Mouse (Mus musculus) liver, embryonic 11.5 days (tissue): ENCODE measurements around the gene Slc5a7. TPM values are rescaled to one million over a fixed set of nuclear protein-coding genes. Genes with fewer than 3 reads are reported as not detected.

ENCODE experiments used
- ATAC-seq: fragments of 200-750 bp; cut with Nextera tagmentation; replicated peaks from 2 replicates; pipeline ENCODE4 v1.8.0; 2017; ENCODE audit warnings: moderate number of reproducible peaks, mild to moderate bottlenecking, moderate TSS enrichment, moderate library complexity; ENCODE audit not compliant: low FRiP score
- DNase-seq: peaks from one replicate; pipeline ENCODE4 v3.0.0-alpha.2; 2017; ENCODE audit warnings: low spot score
- H3K27ac ChIP-seq: fragments of 300-500 bp; sonication (generic); 2 replicates; pipeline ENCODE4 v1.5.1; 2014; ENCODE audit warnings: mild to moderate bottlenecking, low read depth, low read length, control low read depth
- H3K27me3 ChIP-seq: fragments of 300-500 bp; sonication (generic); replicated peaks from 2 replicates; pipeline ENCODE4 v1.6.1; 2014; ENCODE audit warnings: low read length, mixed read lengths; ENCODE audit not compliant: control insufficient read depth, insufficient read depth
- H3K36me3 ChIP-seq: fragments of 300-500 bp; sonication (generic); 2 replicates; pipeline ENCODE4 v1.6.1; 2014; ENCODE audit warnings: mild to moderate bottlenecking, low read length, moderate library complexity, mixed read lengths; ENCODE audit not compliant: control insufficient read depth, insufficient read depth
- H3K4me1 ChIP-seq: fragments of 300-500 bp; sonication (generic); replicated peaks from 2 replicates; pipeline ENCODE4 v1.6.1; 2014; ENCODE audit warnings: low read length, mixed read lengths; ENCODE audit not compliant: control insufficient read depth, insufficient read depth
- H3K4me2 ChIP-seq: fragments of 300-500 bp; sonication (generic); 2 replicates; pipeline ENCODE4 v1.6.1; 2014; ENCODE audit warnings: mild to moderate bottlenecking, control low read depth, moderate library complexity
- H3K4me3 ChIP-seq: fragments of 300-500 bp; sonication (generic); 2 replicates; pipeline ENCODE4 v1.5.1; 2014; ENCODE audit warnings: low read depth, low read length, control low read depth
- H3K9ac ChIP-seq: fragments of 300-500 bp; sonication (generic); 2 replicates; pipeline ENCODE4 v1.6.1; 2014; ENCODE audit warnings: low read depth, low read length, control low read depth
- H3K9me3 ChIP-seq: fragments of 300-500 bp; sonication (generic); 2 replicates; pipeline ENCODE4 v1.6.1; 2016; ENCODE audit warnings: low read length, inconsistent platforms, mixed read lengths; ENCODE audit not compliant: control insufficient read depth
- WGBS: fragments of 180-500 bp; shearing (Covaris S2); extraction: QIAGEN DNeasy Blood & Tissue Kit; methylation state at CpG from one replicate; pipeline ENCODE4 v1.1.7; 2014; 5-methylcytosine and 5-hydroxymethylcytosine counted together
- polyA plus RNA-seq: library from polyadenylated mRNA; unstranded; fragments of >200 nt; fragmentation: Nextera tagmentation; extraction: Ambion mirVana; gene quantifications from 2 replicates; pipeline ENCODE4 v1.2.1, GENCODE M21; 2014

The Slc5a7 gene
- 0.05 TPM in 1 of 2 replicates, not detected in the other for polyA plus RNA-seq

DNA sequence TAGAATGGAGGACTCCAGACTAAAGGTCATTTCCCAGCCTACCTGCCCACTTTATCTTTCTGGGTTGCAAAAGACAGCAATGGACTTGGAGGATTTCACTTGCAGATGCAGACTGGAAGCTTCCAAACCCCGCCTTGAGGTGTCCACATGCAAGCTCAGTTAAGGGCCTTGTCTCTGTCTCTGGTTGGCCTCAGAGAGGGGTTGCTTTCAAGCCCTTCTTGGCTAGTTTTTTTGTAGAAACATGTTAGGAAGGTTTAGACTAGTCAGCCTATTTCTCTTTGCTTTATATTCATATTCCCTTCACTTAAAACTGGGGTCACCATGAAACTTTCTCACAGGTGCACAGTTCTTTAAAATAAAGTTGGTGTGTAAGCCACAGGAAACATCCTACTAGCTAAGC lies at the start of gene Slc5a7:
Slc5a7 (minus strand) TSS at position 101 of the 400 bp plus-strand sequence.
- WGBS = 42% methylated on average over 1 of the region's 1 CpGs
- Histone ChIP-seq H3K9me3 (no peaks in the 10 kb centered on the region), H3K4me2 (peak within 1 kb of the TSS; percentile 68), H3K4me3 (peak within 1 kb of the TSS; percentile 31), H3K36me3 (no peaks in the 10 kb centered on the region), H3K27ac (no peak within 1 kb of the TSS), H3K9ac (no peak within 1 kb of the TSS), H3K27me3 (no peaks in the 10 kb centered on the region), H3K4me1 (no peaks in the 10 kb centered on the region)
- ATAC-seq = no peak
- no peak for DNase-seq

- H3K36me3 ChIP-seq = no peaks in the 10 kb centered on the region
- ATAC-seq = no peak
- no peak for DNase-seq
- H3K4me2 ChIP-seq = no peak overlapping the region
- H3K4me1 ChIP-seq = no peaks in the 10 kb centered on the region
- no peak overlapping the region for H3K4me3 ChIP-seq
- H3K9ac ChIP-seq = no peak overlapping the region
- H3K27ac ChIP-seq = no peak overlapping the region
- H3K9me3 ChIP-seq = no peaks in the 10 kb centered on the region
- WGBS = 75% methylated on average over 8 of the region's 8 CpGs
- no peaks in the 10 kb centered on the region for H3K27me3 ChIP-seq
Observed at GRCm38 (mm10) chr17:54347672-54348071, 48.8 kb upstream of the Slc5a7 start.

DNA sequence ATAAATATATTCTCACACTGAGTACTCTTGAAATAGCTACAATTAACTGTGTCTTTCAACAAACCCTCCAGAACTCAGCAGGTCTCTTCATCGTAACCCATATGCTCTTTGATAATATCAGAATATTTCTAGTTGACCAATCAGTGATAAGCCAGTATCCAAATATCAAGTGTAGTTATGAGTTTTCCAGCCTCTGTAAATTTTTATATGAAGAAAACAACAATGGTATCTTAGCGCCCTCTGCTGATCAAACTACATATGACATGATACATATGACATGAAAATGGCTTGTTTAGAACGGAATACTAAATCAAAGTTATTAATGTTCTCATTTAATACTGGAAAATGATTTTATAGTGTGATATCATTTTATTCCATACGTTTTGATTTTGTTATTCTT lies 44.6 kb upstream of the Slc5a7 start:
- WGBS = 24% methylated on average over 4 of the region's 4 CpGs
- Histone ChIP-seq H3K27ac (no peak overlapping the region), H3K4me2 (no peak overlapping the region), H3K9me3 (no peaks in the 10 kb centered on the region), H3K4me3 (no peak overlapping the region), H3K27me3 (no peaks in the 10 kb centered on the region), H3K4me1 (no peaks in the 10 kb centered on the region), H3K9ac (no peak overlapping the region), H3K36me3 (no peaks in the 10 kb centered on the region)
- DNase-seq (no peak), ATAC-seq (no peak)

DNA sequence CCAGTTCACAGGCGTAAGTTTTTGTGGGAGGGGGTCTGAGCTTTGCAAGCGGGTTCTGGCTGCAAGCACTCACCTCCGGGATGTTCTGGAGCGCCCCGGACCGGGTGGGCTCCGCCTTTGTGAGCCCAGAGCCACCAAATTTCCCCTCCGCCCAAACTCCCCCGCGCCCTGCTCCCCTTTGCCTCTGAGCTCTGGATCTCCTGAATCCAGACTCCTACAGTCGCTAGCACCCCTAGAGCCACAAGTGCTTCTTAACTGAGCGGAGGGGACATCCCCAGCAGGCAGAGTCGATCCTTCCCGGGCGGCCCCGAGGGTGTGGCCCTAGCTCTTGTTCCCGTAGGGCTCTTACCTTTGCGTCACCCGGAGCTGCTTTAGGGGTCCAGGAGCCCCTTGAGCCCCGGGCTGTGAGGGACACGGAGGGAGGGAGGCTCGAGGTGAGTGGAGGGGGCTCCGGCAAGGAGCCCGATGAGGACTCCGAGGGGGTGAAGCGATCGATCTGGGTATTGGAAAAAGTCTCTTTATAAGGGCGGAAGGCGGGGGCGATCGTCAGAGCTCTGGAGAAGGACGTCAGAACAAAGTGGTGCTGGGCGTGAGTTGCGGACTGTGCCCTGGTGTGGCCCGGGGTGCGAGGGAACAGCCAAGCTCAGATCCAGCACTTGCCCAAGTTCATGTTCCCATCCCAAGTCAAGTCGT lies 456 bp downstream of the Slc5a7 start:
- H3K27me3 ChIP-seq = no peaks in the 10 kb centered on the region
- WGBS = 2% methylated on average over 37 of the region's 37 CpGs
- peak overlapping the region; percentile 31 for H3K4me3 ChIP-seq
- ATAC-seq = 0 out of 2 replicates have a peak, but pooled peaks have one; percentile 36
- H3K9me3 ChIP-seq = no peaks in the 10 kb centered on the region
- H3K36me3 ChIP-seq = no peaks in the 10 kb centered on the region
- H3K9ac ChIP-seq = no peak overlapping the region
- no peaks in the 10 kb centered on the region for H3K4me1 ChIP-seq
- DNase-seq = peak; percentile 38
- H3K27ac ChIP-seq = no peak overlapping the region
- H3K4me2 ChIP-seq = peak overlapping the region; percentile 68

DNA sequence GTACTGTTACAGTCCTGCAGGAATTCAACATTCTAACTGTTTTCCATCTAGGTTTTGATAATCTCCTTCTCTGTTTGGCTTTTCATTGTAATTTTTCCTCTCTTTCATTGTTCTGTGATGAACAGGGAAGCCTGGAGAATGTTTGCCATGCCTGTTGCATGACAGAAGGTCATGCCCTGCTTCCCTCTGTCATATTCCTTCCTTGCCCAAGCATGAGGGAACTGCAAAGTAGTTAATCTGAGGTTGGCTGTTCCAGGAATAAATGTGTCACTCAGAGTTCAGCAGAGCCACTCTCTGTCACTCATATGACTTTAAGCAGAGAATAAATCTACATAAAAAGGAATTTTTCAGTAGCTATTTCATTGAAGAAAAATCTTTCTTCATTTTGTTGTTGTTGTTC lies 48.1 kb downstream of the Slc5a7 start:
- no peaks in the 10 kb centered on the region for H3K4me1 ChIP-seq

DNA sequence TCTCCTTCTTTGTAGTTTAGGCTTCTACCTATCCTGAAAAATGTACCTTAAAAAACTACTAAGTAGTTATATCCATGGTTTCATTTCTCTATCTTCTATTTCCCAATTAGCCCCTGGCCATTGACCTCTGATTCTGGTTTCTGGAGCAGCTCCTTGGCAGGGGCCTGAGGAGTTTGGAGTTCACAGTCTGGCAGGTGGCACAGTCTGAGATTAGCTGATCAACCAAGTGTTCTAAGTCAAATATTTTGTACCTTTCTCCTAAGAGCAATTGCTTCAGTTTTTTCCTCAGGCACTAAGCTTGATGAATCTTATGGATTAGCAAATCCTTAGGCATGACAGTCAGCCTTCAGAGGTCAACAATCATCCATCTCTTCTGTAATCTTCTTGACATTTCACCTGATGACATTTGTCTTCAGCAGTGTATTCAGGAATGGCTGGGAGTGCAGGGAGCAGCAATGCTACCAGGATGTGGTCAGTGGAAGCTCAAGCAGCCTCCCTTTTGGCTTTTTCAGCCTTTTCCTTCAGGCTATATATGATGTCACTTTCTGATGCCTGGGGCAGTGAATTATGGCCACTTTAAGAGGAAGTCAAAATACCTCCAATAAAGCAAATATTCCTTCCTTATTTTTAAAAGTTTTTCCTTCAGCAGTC lies 55.1 kb downstream of the Slc5a7 start:
- H3K4me2 ChIP-seq = no peak overlapping the region
- H3K4me1 ChIP-seq = no peaks in the 10 kb centered on the region
- no peaks in the 10 kb centered on the region for H3K36me3 ChIP-seq
- no peaks in the 10 kb centered on the region for H3K27me3 ChIP-seq
- H3K9me3 ChIP-seq = no peaks in the 10 kb centered on the region
- no peak overlapping the region for H3K9ac ChIP-seq
- no peak overlapping the region for H3K4me3 ChIP-seq
- no peak for DNase-seq
- H3K27ac ChIP-seq = no peak overlapping the region
- no peak for ATAC-seq

More for the DNA sequence above, 48.1 kb downstream of the Slc5a7 start:
- H3K27ac ChIP-seq = no peak overlapping the region
- no peaks in the 10 kb centered on the region for H3K27me3 ChIP-seq
- ATAC-seq = no peak
- H3K9me3 ChIP-seq = no peaks in the 10 kb centered on the region
- no peak for DNase-seq
- no peaks in the 10 kb centered on the region for H3K36me3 ChIP-seq
- H3K9ac ChIP-seq = no peak overlapping the region
- no peak overlapping the region for H3K4me3 ChIP-seq
- no peak overlapping the region for H3K4me2 ChIP-seq

DNA sequence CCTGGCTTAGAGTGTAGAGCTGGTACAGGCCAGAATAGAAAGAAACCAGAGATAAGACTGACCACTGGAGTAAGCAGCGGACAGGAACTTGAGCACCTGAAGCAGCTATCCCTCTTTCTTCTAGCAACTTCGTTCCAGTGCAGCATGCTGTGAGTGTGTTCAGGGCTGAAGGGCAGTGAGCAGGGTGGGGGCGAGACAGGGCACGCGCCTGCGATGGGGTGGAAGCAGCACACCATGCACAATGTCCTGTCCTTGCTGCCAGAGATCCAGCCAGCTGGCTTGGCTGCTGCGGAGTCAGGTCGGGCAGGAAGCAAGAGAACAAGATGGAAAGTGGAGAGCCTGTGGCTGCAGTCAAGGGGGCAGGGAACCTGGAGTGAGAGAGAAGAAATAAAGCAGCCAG lies 59.4 kb downstream of the Slc5a7 start:
- ATAC-seq (no peak), DNase-seq (no peak)
- H3K27me3 ChIP-seq = no peaks in the 10 kb centered on the region
- no peak overlapping the region for H3K9ac ChIP-seq
- H3K36me3 ChIP-seq = no peaks in the 10 kb centered on the region
- H3K4me3 ChIP-seq = no peak overlapping the region
- H3K9me3 ChIP-seq = no peaks in the 10 kb centered on the region
- no peak overlapping the region for H3K27ac ChIP-seq
- no peak overlapping the region for H3K4me2 ChIP-seq
- WGBS = 74% methylated on average over 8 of the region's 8 CpGs
- no peaks in the 10 kb centered on the region for H3K4me1 ChIP-seq
